Mouse (Mus musculus) myocyte (in vitro differentiated cells): ENCODE results near the gene Syn3.

Source experiments
- CEBPB ChIP-seq: IDR thresholded peaks from 2 replicates; pipeline ENCODE4 v1.6.1; 2011; ENCODE audit warnings: mild to moderate bottlenecking, moderate library complexity; ENCODE audit not compliant: poor library complexity, insufficient read depth, severe bottlenecking
- TCF12 ChIP-seq: IDR thresholded peaks from one replicate; pipeline ENCODE4 v1.6.1; 2011; ENCODE audit warnings: mild to moderate bottlenecking, control low read depth; ENCODE audit not compliant: poor library complexity, insufficient read depth, severe bottlenecking

DNA sequence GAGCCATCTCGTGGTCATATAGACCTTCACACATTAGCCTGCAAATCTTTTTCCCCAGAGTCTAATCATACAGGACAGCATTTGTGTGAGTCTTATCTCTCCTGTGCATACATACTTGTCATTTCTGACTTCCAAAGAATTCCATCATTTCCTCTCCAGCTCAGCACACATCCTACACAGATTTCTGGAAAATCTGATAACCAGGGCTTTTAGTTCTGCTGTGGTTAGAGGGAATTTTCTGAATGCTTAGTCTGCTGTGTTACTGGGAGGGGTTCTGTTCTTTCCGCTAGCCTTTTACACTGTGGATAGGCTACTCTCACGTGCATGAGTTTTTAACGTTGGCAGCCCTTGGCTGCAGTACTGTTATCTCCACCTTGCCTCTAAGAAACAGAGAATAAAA is 91.7 kb downstream of the Syn3 start:
- TF ChIP-seq TCF12: no peak
- TF ChIP-seq CEBPB: no peak
